Mouse (Mus musculus) stomach, postnatal 0 days (tissue): ENCODE measurements around the gene Gga1.

Experiments
- CTCF ChIP-seq: IDR thresholded peaks from 2 replicates; pipeline ENCODE4 v1.5.1; 2016; ENCODE audit warnings: antibody characterized with exemption, low read depth, mild to moderate bottlenecking, moderate library complexity
- EP300 ChIP-seq: optimal IDR thresholded peaks from 2 replicates; pipeline ENCODE3; 2016; ENCODE audit warnings: antibody characterized with exemption

DNA sequence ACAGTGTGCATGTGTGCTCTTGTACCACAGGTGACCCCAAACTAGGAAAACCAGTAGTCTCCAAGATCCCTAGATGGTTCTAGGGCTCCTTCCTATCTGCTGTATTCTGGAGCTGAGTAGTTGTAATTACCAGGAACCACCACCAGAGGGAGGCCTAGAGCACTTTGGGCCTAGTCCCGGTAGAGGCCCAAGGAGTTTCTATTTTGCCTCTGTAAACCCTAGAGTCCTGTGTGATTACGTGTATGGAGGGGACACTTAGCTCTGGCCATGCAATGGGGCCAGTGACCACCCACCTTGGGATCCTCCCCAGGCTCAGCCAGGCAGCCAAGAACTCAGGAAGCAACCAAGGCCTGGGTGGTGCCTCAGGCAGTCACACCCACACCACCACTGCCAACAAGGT is 26.3 kb downstream of the Gga1 start:
- TF ChIP-seq CTCF: peak; percentile 93
- TF ChIP-seq EP300: no peak
